Mouse (Mus musculus): ENCODE measurements at regions not wholly inside any gene's neighbourhood (a gene's known extent, or its start where the extent isn't known, plus 50 kb on each side); places are given as distances from the start of the nearest gene placed in this dataset.

DNA sequence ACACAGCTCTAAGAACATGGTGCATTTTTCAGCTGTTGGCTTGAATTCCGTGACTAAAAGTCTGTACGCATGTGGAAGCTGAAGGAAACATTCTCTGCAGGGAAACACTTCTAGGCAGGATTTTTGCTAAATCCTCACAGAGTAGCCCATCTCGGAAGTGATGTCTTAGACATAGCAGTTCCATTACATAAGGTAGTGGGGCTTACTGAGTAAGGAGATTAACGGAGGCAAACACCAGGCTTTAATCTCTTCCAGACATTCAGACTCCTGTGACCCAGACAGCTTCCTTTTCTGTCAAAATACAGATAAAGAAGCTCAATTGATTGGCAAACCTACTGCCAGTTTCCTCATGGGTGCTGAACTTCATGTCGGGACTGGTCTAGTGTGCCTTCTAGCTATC, 304.7 kb downstream of the Slc22a22 start:
- TF ChIP-seq MAFK (IDR thresholded peaks at IDR 0.05; ENCODE audit: insufficient read depth, low read depth, low read length): no peak
- TF ChIP-seq HCFC1 (IDR thresholded peaks at IDR 0.05; ENCODE audit: borderline replicate concordance, insufficient read depth, low read length): no peak
- no peak for TF ChIP-seq CHD2 (IDR thresholded peaks at IDR 0.05; ENCODE audit: low read depth, low read length)
- no peak for TF ChIP-seq ZC3H11A (IDR thresholded peaks at IDR 0.05; ENCODE audit: borderline replicate concordance, low read depth, low read length)
